Mouse (Mus musculus) left cerebral cortex, adult 8-10 months (tissue): ENCODE measurements around the gene Olfr204. TPM values are rescaled to one million over a fixed set of nuclear protein-coding genes. Genes with fewer than 3 reads are reported as not detected.
"Not testable (repeated sequence)": the region's sequence is repeated elsewhere in the genome, so short reads cannot be mapped to it uniquely, and the experiment has no call there.

Experiments used
- DNase-seq, 2 experiments: peaks; one replicate each; pipeline ENCODE4 v3.0.0; 2022; ENCODE audit warnings: low spot score in 2 of 2
- total RNA-seq, 4 experiments: library from RNA; stranded (reverse); gene quantifications; 2 replicates each; pipeline ENCODE4 v1.2.4; 2022

Gene Olfr204
- total RNA-seq, result under 1 TPM in 1 of 4 experiments, not detected in 3; 0.13 TPM

- no peak for DNase-seq
Measured at GRCm38 (mm10) chr16:59318148-59318547, at the start of gene Olfr204. Gene Olfr204, minus strand, starts transcription at chr16:59318248.

- DNase-seq, result no peak
Measured at GRCm38 (mm10) chr16:59363893-59364292, 45.8 kb upstream of the Olfr204 start, which contains the start of gene Olfr209. Gene Olfr209, minus strand, starts transcription at chr16:59363993.

GRCm38 (mm10) chr16:59349146-59349545, 31.1 kb upstream of the Olfr204 start, which contains the start of gene Olfr206:
Gene Olfr206, minus strand, starts transcription at chr16:59349246.
- no peak for DNase-seq

DNA sequence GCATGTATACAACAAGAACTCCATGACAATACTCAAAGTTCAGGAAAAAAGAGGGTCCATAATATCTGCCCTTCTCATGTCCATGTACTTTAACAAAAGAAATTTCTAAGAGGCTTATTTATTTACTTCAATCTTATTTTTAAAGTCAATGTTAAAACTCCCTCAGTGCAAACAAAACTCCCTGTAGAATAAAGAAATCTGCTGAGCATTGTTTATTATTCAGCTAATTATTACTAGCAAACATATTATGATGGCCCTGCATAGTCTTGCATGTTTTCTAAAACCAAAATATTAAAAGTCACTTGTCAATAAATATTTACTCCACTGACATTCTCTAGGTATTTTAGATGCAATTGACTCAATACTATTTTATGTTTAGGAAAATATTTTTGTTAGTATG, 13.0 kb upstream of the Olfr204 start, which contains the start of gene Olfr205:
Olfr205 (minus strand) TSS at position 101 of the 400 bp plus-strand sequence.
- DNase-seq, result no peak

GRCm38 (mm10) chr16:59323262-59323661, 5.2 kb upstream of the Olfr204 start:
- DNase-seq, result not testable (repeated sequence)

- no peak for DNase-seq
Measured at GRCm38 (mm10) chr16:59298581-59298980, 19.5 kb downstream of the Olfr204 start, which contains the start of gene Olfr203. Gene Olfr203, plus strand, starts transcription at chr16:59298881.

- not testable (repeated sequence) for DNase-seq
Measured at GRCm38 (mm10) chr16:59287576-59287975, 30.5 kb downstream of the Olfr204 start.

GRCm38 (mm10) chr16:59286693-59287092, 31.4 kb downstream of the Olfr204 start, which contains the start of gene Olfr202:
Gene Olfr202, minus strand, starts transcription at chr16:59286793.
- DNase-seq, result no peak

GRCm38 (mm10) chr16:59283476-59283875, 34.6 kb downstream of the Olfr204 start:
- DNase-seq, result no peak

DNA sequence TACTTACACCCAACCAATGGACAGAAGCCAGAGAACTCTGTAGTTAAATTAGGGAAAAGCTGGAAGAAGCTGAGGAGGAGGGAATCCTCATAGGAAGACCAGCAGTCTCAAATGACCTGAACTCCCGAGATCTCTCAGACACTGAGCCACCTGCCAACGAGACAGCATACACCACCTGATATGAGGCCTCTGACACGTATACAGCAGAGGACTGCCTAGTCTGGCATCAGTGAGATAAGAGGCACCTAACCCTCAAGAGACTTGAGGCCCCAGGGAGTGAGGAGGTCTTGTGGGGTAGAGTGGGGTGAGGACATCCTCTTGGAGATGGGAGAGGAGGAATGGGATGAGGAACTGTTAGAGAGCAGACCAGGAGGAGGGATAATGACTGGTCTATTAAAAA, 37.5 kb downstream of the Olfr204 start:
- no peak for DNase-seq

GRCm38 (mm10) chr16:59272532-59272931, 45.5 kb downstream of the Olfr204 start, which contains the start of gene Olfr201:
Gene Olfr201, minus strand, starts transcription at chr16:59272632.
- not testable (repeated sequence) for DNase-seq

- not testable (repeated sequence) for DNase-seq
Measured at GRCm38 (mm10) chr16:59269097-59269496, 49.0 kb downstream of the Olfr204 start.

Other genes starting within 250 kb of the Olfr204 start
- gene Olfr190, start 240.2 kb downstream of the Olfr204 start, total RNA-seq, result not detected
- not detected for gene Olfr191, start 228.4 kb downstream of the Olfr204 start, total RNA-seq
- gene Olfr193, start 206.4 kb downstream of the Olfr204 start, total RNA-seq, result not detected
- gene Olfr194, start 197.2 kb downstream of the Olfr204 start, total RNA-seq, result not detected
- not detected for gene Olfr195, start 171.2 kb downstream of the Olfr204 start, total RNA-seq
- gene Olfr196, start 147.8 kb downstream of the Olfr204 start, total RNA-seq, result not detected
- gene Olfr198, start 114.7 kb downstream of the Olfr204 start, total RNA-seq, result not detected
- gene Olfr199, start 98.5 kb downstream of the Olfr204 start, total RNA-seq, result not detected
- gene Olfr201, start 45.6 kb downstream of the Olfr204 start, total RNA-seq, result not detected
- not detected for gene Olfr202, start 31.5 kb downstream of the Olfr204 start, total RNA-seq
- not detected for gene Olfr203, start 19.4 kb downstream of the Olfr204 start, total RNA-seq
- gene Olfr205, start 12.9 kb upstream of the Olfr204 start, total RNA-seq, result not detected
- not detected for gene Olfr206, start 31.0 kb upstream of the Olfr204 start, total RNA-seq
- not detected for gene Olfr209, start 45.7 kb upstream of the Olfr204 start, total RNA-seq
- under 1 TPM in 3 of 4 experiments, not detected in 1; 0.11 to 0.22 (median 0.11) TPM for gene Gabrr3, start 89.1 kb upstream of the Olfr204 start, total RNA-seq
- gene Riox2, start 153.5 kb upstream of the Olfr204 start, total RNA-seq, result 10 to 100 TPM; 14.2 to 15.7 (median 14.8) TPM